ENCODE assay signal across 8 mouse cellular contexts in genomic region chr12:69879172-69879665, GRCm38 (mm10). TPM values are rescaled to one million over a fixed set of nuclear protein-coding genes. Genes with fewer than 3 reads are reported as not detected.
DNase-seq lines count a peak whose midpoint lies in the region; ATAC-seq and TF ChIP-seq lines count a peak whose summit lies in the region.

No protein-coding gene starts in this region.

- peak; percentile 59; the same call in 1 of the 2 replicates for ATAC-seq in megakaryocyte-erythroid progenitor cell, adult 5-6 weeks (replicated peaks; ENCODE audit: low FRiP score, low TSS enrichment, poor library complexity, severe bottlenecking)

- peaks cover 41% of the 10 kb centered on the region for H3K4me1 ChIP-seq in heart, embryonic 10.5 days
- H3K4me1 ChIP-seq in kidney, adult 2 months (ENCODE audit: control insufficient read depth, insufficient read depth, low read length), result peaks cover 33% of the 10 kb centered on the region

- no peak overlapping the region for H3K4me3 ChIP-seq in heart, embryonic 10.5 days
- no peak overlapping the region for H3K4me3 ChIP-seq in kidney, adult 2 months (ENCODE audit: insufficient read depth, low read depth, low read length)

- no peaks in the 10 kb centered on the region for H3K9me3 ChIP-seq in heart, embryonic 10.5 days

- no peaks in the 10 kb centered on the region for H3K27me3 ChIP-seq in heart, embryonic 10.5 days (ENCODE audit: insufficient read depth, poor library complexity, severe bottlenecking)
- H3K27me3 ChIP-seq in kidney, adult 2 months (replicated peaks; ENCODE audit: control insufficient read depth, insufficient read depth, low read length), result no peaks in the 10 kb centered on the region

- H3K36me3 ChIP-seq in heart, embryonic 10.5 days, result peaks cover 3% of the 10 kb centered on the region; the same call in 1 of the 2 replicates
- H3K36me3 ChIP-seq in kidney, adult 2 months (ENCODE audit: control insufficient read depth, insufficient read depth, low read length), result no peaks in the 10 kb centered on the region

- WGBS in heart, embryonic 10.5 days, result 16% methylated on average over 4 of the region's 4 CpGs
- 32% methylated on average over 4 of the region's 4 CpGs for WGBS in kidney, adult 2 months

- DNase-seq in heart, embryonic 10.5 days (ENCODE audit: low spot score), result no peak
- no peak for DNase-seq in heart, adult 9 months (ENCODE audit: low spot score in 2 of 2)
- DNase-seq in embryo, embryonic 11 days, result peak; percentile 50
- DNase-seq in kidney, adult 2 months, result peak; percentile 76
- DNase-seq in gastrocnemius, adult 18-20 months (ENCODE audit: low spot score), result no peak
- DNase-seq in layer of hippocampus, adult 9-10 months (ENCODE audit: low spot score), result no peak
- no peak for DNase-seq in heart, adult 8-10 months (ENCODE audit: low spot score)

- H3K27ac ChIP-seq in heart, embryonic 10.5 days, result 0 out of 2 replicates have a peak overlapping the region, but pooled peaks have one; percentile 29
- peak overlapping the region; percentile 81 for H3K27ac ChIP-seq in kidney, adult 2 months (ENCODE audit: insufficient read depth, low read depth, low read length)

- no peak for TF ChIP-seq CTCF in kidney, adult 2 months (conservative IDR thresholded peaks at IDR 0.05; ENCODE audit: insufficient read depth, insufficient read length, low read depth, low read length)

- TF ChIP-seq POLR2A in kidney, adult 2 months (IDR thresholded peaks at IDR 0.05; ENCODE audit: low read depth, low read length), result no peak

RNA-seq across cellular contexts. Expression of gene Atl1, which starts 13.2 kb away (rescaled TPM):
- 5.5 and 6.5 TPM in 2 replicates for polyA plus RNA-seq in heart, embryonic 10.5 days (2016; fragmentation: Nextera tagmentation; extraction: Ambion mirVana)
- 0.95 and 2.1 TPM in 2 replicates for polyA plus RNA-seq in kidney, adult 2 months (2012; rRNA removed)
- total RNA-seq in megakaryocyte-erythroid progenitor cell, adult 5-6 weeks (2014; fragmentation: Nextera tagmentation), result 2.8 and 3.4 TPM in 2 replicates
- 3.1 and 6.5 TPM in 2 replicates for total RNA-seq in megakaryocyte-erythroid progenitor cell, adult 5-6 weeks (2017)
- total RNA-seq in gastrocnemius, adult 18-20 months (2021), result 1 to 10 TPM; 1.6 to 3.1 TPM
- total RNA-seq in heart, adult 8-10 months (2022), result 1 to 10 TPM; 3.4 to 6.1 (median 5.0) TPM

RNA-seq across cellular contexts. Expression of gene Map4k5, which starts 13.8 kb away (rescaled TPM):
- polyA plus RNA-seq in heart, embryonic 10.5 days (2016; fragmentation: Nextera tagmentation; extraction: Ambion mirVana), result 32.3 and 33.7 TPM in 2 replicates
- 6.3 and 6.5 TPM in 2 replicates for polyA plus RNA-seq in kidney, adult 2 months (2012; rRNA removed)
- 24.2 and 33.9 TPM in 2 replicates for total RNA-seq in megakaryocyte-erythroid progenitor cell, adult 5-6 weeks (2014; fragmentation: Nextera tagmentation)
- total RNA-seq in megakaryocyte-erythroid progenitor cell, adult 5-6 weeks (2017), result 25.0 and 29.2 TPM in 2 replicates
- 10 to 100 TPM; 21.9 to 23.2 TPM for total RNA-seq in gastrocnemius, adult 18-20 months (2021)
- total RNA-seq in heart, adult 8-10 months (2022), result 10 to 100 TPM; 19.1 to 21.2 (median 20.3) TPM

Comparison
In these comparisons a context has a peak if more than half of its experiments do, and no peak if none do; other contexts are left out.
1. DNase-seq: peak in embryo, embryonic 11 days (single experiment) and kidney, adult 2 months (single experiment); none in heart, embryonic 10.5 days (single experiment), heart, adult 9 months (0 of 2), gastrocnemius, adult 18-20 months (single experiment), layer of hippocampus, adult 9-10 months (single experiment) and heart, adult 8-10 months (single experiment).